Mouse (Mus musculus): ENCODE results near the gene Rnpc3.

DNA sequence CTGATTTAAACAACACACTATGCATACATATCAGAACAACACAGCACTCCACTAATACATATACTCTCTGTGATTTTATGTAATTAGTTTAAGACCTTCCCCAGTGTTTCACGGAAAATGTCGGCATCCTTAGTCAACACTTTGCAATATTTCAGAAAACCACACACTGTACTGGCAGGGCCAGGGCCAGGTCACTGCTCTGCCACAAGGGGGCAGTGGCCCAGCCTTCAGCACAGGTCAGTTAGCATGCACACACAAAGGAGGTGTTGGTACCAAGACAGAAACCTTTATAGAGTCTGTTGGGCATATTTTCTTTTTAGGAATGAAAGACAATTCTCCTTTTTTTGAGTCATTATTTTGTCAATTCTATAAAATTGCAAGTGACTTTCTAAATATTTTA is 27.0 kb upstream of the Rnpc3 start:
- TF ChIP-seq CTCF (IDR thresholded peaks at IDR 0.05; ENCODE audit: low read depth, low read length) (peak; percentile 72), POLR2AphosphoS5 (IDR thresholded peaks at IDR 0.05; ENCODE audit: insufficient replicate concordance, low read depth, low read length) (no peak), GATA2 (IDR thresholded peaks at IDR 0.05; ENCODE audit: borderline replicate concordance, low read depth, low read length) (no peak), GATA1 (IDR thresholded peaks at IDR 0.05; ENCODE audit: borderline replicate concordance, low read length) (no peak)
